Comparison of ENCODE assay signal across 8 mouse cellular contexts in genomic region chr5:112280863-112281660, GRCm38 (mm10). TPM values are rescaled to one million over a fixed set of nuclear protein-coding genes. Genes with fewer than 3 reads are reported as not detected.
DNase-seq lines count a peak whose midpoint lies in the region; ATAC-seq and TF ChIP-seq lines count a peak whose summit lies in the region.
"Had no signal": no experiment of that assay in that cellular context is flagged by ENCODE, and none has a peak within 500 bp of the region (broad histone marks: within the 10 kb centered on the region; RNA-seq: fewer than 3 reads in every experiment).

No protein-coding gene starts in this region.

- no peak overlapping the region for H3K4me3 ChIP-seq in hindbrain, embryonic 10.5 days
- H3K4me3 ChIP-seq in hindbrain, embryonic 16.5 days (ENCODE audit: low read length): no peak overlapping the region
- H3K4me3 ChIP-seq in C2C12 (ENCODE audit: insufficient read depth, poor library complexity, severe bottlenecking): peak overlapping the region; percentile 16
- no peak overlapping the region for H3K4me3 ChIP-seq in liver, embryonic 13.5 days (replicated peaks)

- peak overlapping the region; percentile 64 for H3K27ac ChIP-seq in hindbrain, embryonic 10.5 days
- no peak overlapping the region for H3K27ac ChIP-seq in hindbrain, embryonic 16.5 days (ENCODE audit: low read depth, low read length)
- H3K27ac ChIP-seq in liver, embryonic 13.5 days: peak overlapping the region; percentile 78

- peak overlapping the region; percentile 9 for H3ac ChIP-seq in C2C12 (ENCODE audit: control insufficient read depth, insufficient read length, low read depth)

- H3K79me3 ChIP-seq in C2C12 (ENCODE audit: low read depth): peaks cover 89% of the 10 kb centered on the region

- WGBS in hindbrain, embryonic 10.5 days: 62% methylated on average over 15 of the region's 15 CpGs
- WGBS in hindbrain, embryonic 16.5 days: 57% methylated on average over 15 of the region's 15 CpGs
- WGBS in liver, embryonic 13.5 days (ENCODE audit: insufficient replicate concordance): 59% methylated on average over 15 of the region's 15 CpGs

- H3K9ac ChIP-seq in hindbrain, embryonic 16.5 days (ENCODE audit: low read depth, low read length): no peak overlapping the region
- 0 out of 2 replicates have a peak overlapping the region, but pooled peaks have one; percentile 47 for H3K9ac ChIP-seq in liver, embryonic 13.5 days

- no peaks in the 10 kb centered on the region for H3K27me3 ChIP-seq in hindbrain, embryonic 10.5 days (ENCODE audit: insufficient read depth, poor library complexity, severe bottlenecking)
- H3K27me3 ChIP-seq in hindbrain, embryonic 16.5 days (replicated peaks; ENCODE audit: control insufficient read depth, insufficient read depth, low read length): no peaks in the 10 kb centered on the region
- no peaks in the 10 kb centered on the region for H3K27me3 ChIP-seq in C2C12 (ENCODE audit: control insufficient read depth, insufficient read depth, insufficient read length)
- H3K27me3 ChIP-seq in liver, embryonic 13.5 days: no peaks in the 10 kb centered on the region

- H3K36me3 ChIP-seq in hindbrain, embryonic 10.5 days: no peaks in the 10 kb centered on the region
- no peaks in the 10 kb centered on the region for H3K36me3 ChIP-seq in hindbrain, embryonic 16.5 days (ENCODE audit: control insufficient read depth, insufficient read depth, low read length)
- H3K36me3 ChIP-seq in C2C12 (ENCODE audit: control insufficient read depth, insufficient read depth): peaks cover 41% of the 10 kb centered on the region
- peaks cover 4% of the 10 kb centered on the region; the same call in 1 of the 2 replicates for H3K36me3 ChIP-seq in liver, embryonic 13.5 days

- H3K9me3 ChIP-seq in hindbrain, embryonic 10.5 days: no peaks in the 10 kb centered on the region
- no peaks in the 10 kb centered on the region for H3K9me3 ChIP-seq in hindbrain, embryonic 16.5 days (ENCODE audit: control insufficient read depth, low read length)
- H3K9me3 ChIP-seq in liver, embryonic 13.5 days (replicated peaks): no peaks in the 10 kb centered on the region

- peaks cover 88% of the 10 kb centered on the region for H3K4me1 ChIP-seq in hindbrain, embryonic 10.5 days (replicated peaks)
- H3K4me1 ChIP-seq in hindbrain, embryonic 16.5 days (ENCODE audit: control insufficient read depth, insufficient read depth, low read depth, low read length): peaks cover 15% of the 10 kb centered on the region
- H3K4me1 ChIP-seq in liver, embryonic 13.5 days (replicated peaks): peaks cover 95% of the 10 kb centered on the region

- TF ChIP-seq CTCF in C2C12 (IDR thresholded peaks at IDR 0.05; ENCODE audit: control insufficient read depth, insufficient read depth, insufficient read length): no peak

- no peak overlapping the region for H3K4me2 ChIP-seq in hindbrain, embryonic 16.5 days (ENCODE audit: low read length)
- 0 out of 2 replicates have a peak overlapping the region, but pooled peaks have one; percentile 17 for H3K4me2 ChIP-seq in liver, embryonic 13.5 days

- ATAC-seq in hindbrain, embryonic 16.5 days: no peak
- ATAC-seq in liver, embryonic 13.5 days (ENCODE audit: low read depth): no peak

- peaks cover 95% of the 10 kb centered on the region for H3K79me2 ChIP-seq in C2C12 (ENCODE audit: control insufficient read depth, insufficient read depth)

- no peak for DNase-seq in hindbrain, embryonic 10.5 days (ENCODE audit: low spot score)
- DNase-seq in Muller cell, postnatal 12 days (ENCODE audit: inconsistent ontology term): peak; percentile 74
- DNase-seq in liver, embryonic 13.5 days: no peak
- DNase-seq in cerebellum, adult 9-10 months: no peak
- DNase-seq in ovary, postnatal 14 days (ENCODE audit: low spot score): no peak
- DNase-seq: thymus, adult 18-20 months had no signal

TF ChIP-seq in C2C12, 6 proteins besides CTCF, POLR2A, EP300 and RAD21:
- TF ChIP-seq FOSL1 (IDR thresholded peaks at IDR 0.05; ENCODE audit: insufficient read depth, low read length, poor library complexity, severe bottlenecking) (no peak), MYOD1 (IDR thresholded peaks at IDR 0.05; ENCODE audit: control insufficient read depth, insufficient read length, low read depth) (no peak), USF1 (IDR thresholded peaks at IDR 0.05; ENCODE audit: low read depth) (no peak), MYOG (IDR thresholded peaks at IDR 0.05; ENCODE audit: control insufficient read depth, extremely low read depth, insufficient read length) (no peak), CEBPB (IDR thresholded peaks at IDR 0.05; ENCODE audit: low read depth) (no peak), MAX (IDR thresholded peaks at IDR 0.05) (no peak)

RNA-seq across cellular contexts. Expression of gene Tpst2, which starts 4.6 kb away (rescaled TPM):
- polyA plus RNA-seq in hindbrain, embryonic 10.5 days (2016; fragmentation: Nextera tagmentation; extraction: Ambion mirVana): 37.2 and 40.9 TPM in 2 replicates
- 35.6 and 35.9 TPM in 2 replicates for polyA plus RNA-seq in hindbrain, embryonic 16.5 days (2015; fragmentation: Nextera tagmentation; extraction: Ambion mirVana)
- polyA plus RNA-seq in C2C12 (2012; fragmentation: generic; extraction: Trizol): 155 TPM
- polyA plus RNA-seq in liver, embryonic 13.5 days (2015; fragmentation: Nextera tagmentation; extraction: Ambion mirVana): 35.4 and 36.0 TPM in 2 replicates

RNA-seq across cellular contexts. Expression of gene Crybb1, which starts 25.4 kb away (rescaled TPM):
- 0.19 and 0.42 TPM in 2 replicates for polyA plus RNA-seq in hindbrain, embryonic 10.5 days (2016; fragmentation: Nextera tagmentation; extraction: Ambion mirVana)
- polyA plus RNA-seq in hindbrain, embryonic 16.5 days (2015; fragmentation: Nextera tagmentation; extraction: Ambion mirVana): 6.6 and 7.7 TPM in 2 replicates
- polyA plus RNA-seq in C2C12 (2012; fragmentation: generic; extraction: Trizol): 0.06 TPM
- 0.23 and 0.30 TPM in 2 replicates for polyA plus RNA-seq in liver, embryonic 13.5 days (2015; fragmentation: Nextera tagmentation; extraction: Ambion mirVana)

RNA-seq across cellular contexts. Expression of gene Cryba4, which starts 28.7 kb away (rescaled TPM):
- 0.35 and 1.4 TPM in 2 replicates for polyA plus RNA-seq in hindbrain, embryonic 10.5 days (2016; fragmentation: Nextera tagmentation; extraction: Ambion mirVana)
- 1.2 and 1.3 TPM in 2 replicates for polyA plus RNA-seq in hindbrain, embryonic 16.5 days (2015; fragmentation: Nextera tagmentation; extraction: Ambion mirVana)
- polyA plus RNA-seq in C2C12 (2012; fragmentation: generic; extraction: Trizol): 1.9 TPM
- polyA plus RNA-seq in liver, embryonic 13.5 days (2015; fragmentation: Nextera tagmentation; extraction: Ambion mirVana): 0.33 and 0.60 TPM in 2 replicates

RNA-seq across cellular contexts. Expression of gene Tfip11, which starts 45.1 kb away (rescaled TPM):
- polyA plus RNA-seq in hindbrain, embryonic 10.5 days (2016; fragmentation: Nextera tagmentation; extraction: Ambion mirVana): 39.9 and 43.7 TPM in 2 replicates
- 31.9 and 34.6 TPM in 2 replicates for polyA plus RNA-seq in hindbrain, embryonic 16.5 days (2015; fragmentation: Nextera tagmentation; extraction: Ambion mirVana)
- 44.9 TPM for polyA plus RNA-seq in C2C12 (2012; fragmentation: generic; extraction: Trizol)
- polyA plus RNA-seq in liver, embryonic 13.5 days (2015; fragmentation: Nextera tagmentation; extraction: Ambion mirVana): 14.1 and 15.7 TPM in 2 replicates
